Mouse (Mus musculus) right cerebral cortex, postnatal 25 days (tissue): ENCODE results near the gene Gm20869.
"Not testable (repeated sequence)": the region's sequence is repeated elsewhere in the genome, so short reads cannot be mapped to it uniquely, and the experiment has no call there.

Experiments
- DNase-seq: peaks from one replicate; pipeline ENCODE4 v3.0.0; 2022

Gene Gm20869

GRCm38 (mm10) chrY:71469149-71469548 is at the start of gene Gm20869:
Gene Gm20869 (plus strand): TSS chrY:71469449.
- not testable (repeated sequence) for DNase-seq
